Mouse (Mus musculus): Measurements from ENCODE around the gene Gabarap. TPM values are rescaled to one million over a fixed set of nuclear protein-coding genes. Genes with fewer than 3 reads are reported as not detected.
A peak's percentile ranks its signal among the peaks of the same experiment; 100 is the strongest.

Gene Gabarap
- polyA plus RNA-seq, 1 experiment from 2014 or later: 262 TPM

DNA sequence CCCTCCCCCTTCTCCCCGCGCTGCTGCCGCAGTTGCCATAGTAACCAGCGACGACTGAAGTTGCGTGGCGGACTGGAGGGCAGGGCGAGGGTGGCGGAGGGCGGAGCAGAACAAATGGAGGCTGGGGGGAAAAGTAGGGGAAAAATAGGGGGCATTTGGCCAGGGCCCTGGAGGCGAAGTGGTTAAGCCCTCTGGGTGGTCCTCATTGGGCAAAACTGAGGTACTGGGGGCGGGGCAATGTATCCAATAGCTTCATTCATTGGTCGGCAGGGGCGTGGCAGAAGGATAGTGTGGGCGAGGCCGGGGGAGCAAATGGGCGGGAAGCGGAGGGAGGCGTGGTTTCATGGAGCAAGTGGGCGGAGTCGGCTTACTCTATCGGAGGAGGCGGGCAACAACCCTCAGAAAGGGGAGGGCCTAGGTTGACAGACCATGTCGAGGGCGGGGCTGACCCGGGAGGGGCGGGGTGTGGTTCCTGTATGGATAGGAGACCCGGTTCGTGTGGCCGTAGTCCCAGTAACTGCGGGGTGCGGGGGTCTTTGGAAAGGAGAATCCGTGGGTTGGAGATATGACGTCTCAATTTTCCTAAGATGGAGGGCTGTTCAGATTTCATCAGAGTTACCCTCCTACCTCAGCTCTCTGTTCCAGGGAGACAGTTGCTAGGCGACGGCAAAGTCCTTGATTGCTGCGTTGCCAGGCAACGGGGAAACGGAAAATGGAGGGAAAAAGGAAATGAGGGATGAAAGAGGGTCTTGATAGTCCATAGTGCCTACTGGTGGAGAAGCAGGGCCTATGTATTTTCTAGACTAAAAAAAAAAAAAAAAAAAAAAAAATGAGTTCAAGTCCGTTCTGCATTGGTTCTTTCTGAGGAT, 30.6 kb downstream of the Gabarap start:
- 3% methylated on average over 40 of the region's 40 CpGs for WGBS (ENCODE audit: insufficient replicate concordance)
- peak overlapping the region; percentile 60 for H3K27ac ChIP-seq (replicated peaks)

DNA sequence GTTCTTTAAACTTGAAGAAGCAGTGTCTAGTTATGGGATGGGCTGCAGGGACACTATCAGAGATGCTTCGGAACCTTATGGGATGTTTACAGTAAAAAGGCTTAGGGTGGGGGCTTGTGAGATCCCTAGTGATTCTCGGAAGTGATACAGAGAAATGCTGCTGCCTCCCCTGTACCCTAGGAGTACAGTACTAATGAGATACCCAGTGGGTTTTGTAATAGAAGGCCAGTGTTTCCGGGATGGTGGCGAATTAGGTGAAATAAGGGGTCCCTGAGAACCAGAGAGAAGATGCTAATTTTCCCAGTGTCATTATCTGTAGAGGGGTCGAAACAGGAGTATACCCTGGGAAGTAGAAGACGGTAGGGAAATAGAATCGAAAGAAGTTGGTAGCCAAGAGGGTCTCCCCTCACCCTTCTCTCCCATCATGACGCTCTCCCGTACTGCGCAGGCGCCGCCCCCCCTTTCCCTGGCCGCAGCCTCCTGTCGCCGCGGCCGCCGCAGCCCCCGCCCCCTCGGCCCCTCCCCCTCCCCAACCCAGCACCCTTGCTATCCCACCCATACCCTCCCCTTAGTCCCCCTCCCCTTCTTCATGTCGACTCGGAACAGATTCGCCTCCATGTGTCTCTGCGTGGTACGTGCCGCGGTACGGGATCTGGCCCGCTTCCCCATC, 32.7 kb downstream of the Gabarap start:
- Histone ChIP-seq H3K9me3 (replicated peaks) (no peaks in the 10 kb centered on the region), H3K9ac (no peak overlapping the region), H3K4me2 (peak overlapping the region; percentile 44; the same call in 1 of the 2 replicates), H3K27me3 (peaks cover 72% of the 10 kb centered on the region), H3K4me1 (replicated peaks) (peaks cover 46% of the 10 kb centered on the region), H3K4me3 (replicated peaks) (peak overlapping the region; percentile 8; the same call in 1 of the 2 replicates), H3K36me3 (replicated peaks) (no peaks in the 10 kb centered on the region), H3K27ac (replicated peaks) (no peak overlapping the region)
- no peak for ATAC-seq (ENCODE audit: insufficient read depth)
- 12% methylated on average over 27 of the region's 29 CpGs for WGBS (ENCODE audit: insufficient replicate concordance)

More for the DNA sequence above, 30.6 kb downstream of the Gabarap start:
- Histone ChIP-seq H3K4me2 (peak overlapping the region; percentile 83), H3K9ac (peak overlapping the region; percentile 16; the same call in 1 of the 2 replicates), H3K27me3 (peaks cover 51% of the 10 kb centered on the region), H3K4me3 (replicated peaks) (peak overlapping the region; percentile 65), H3K9me3 (replicated peaks) (no peaks in the 10 kb centered on the region), H3K4me1 (replicated peaks) (peaks cover 45% of the 10 kb centered on the region), H3K36me3 (replicated peaks) (no peaks in the 10 kb centered on the region)
- ATAC-seq (ENCODE audit: insufficient read depth): peak; percentile 79

DNA sequence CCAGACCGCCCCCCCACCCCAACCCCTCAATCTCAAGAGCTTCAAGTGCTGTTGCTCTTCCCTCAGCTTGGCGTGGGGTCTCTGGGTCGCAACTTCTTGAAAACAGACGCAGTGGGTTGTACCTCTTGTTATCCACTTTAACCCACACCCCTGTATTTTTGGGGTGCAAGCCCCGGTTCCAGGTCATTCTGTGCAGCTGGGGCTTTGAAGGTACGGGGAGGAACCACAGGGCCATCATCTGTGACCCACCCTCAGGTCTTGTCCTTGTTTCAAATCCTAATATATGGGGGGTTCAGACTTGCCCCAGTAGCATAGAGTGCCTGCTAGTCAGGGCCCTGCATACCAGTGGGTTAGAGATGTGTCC, 33.2 kb downstream of the Gabarap start:
- Histone ChIP-seq H3K9ac (no peak overlapping the region), H3K36me3 (replicated peaks) (no peaks in the 10 kb centered on the region), H3K27me3 (peaks cover 76% of the 10 kb centered on the region), H3K4me3 (replicated peaks) (0 out of 2 replicates have a peak overlapping the region, but pooled peaks have one; percentile 8), H3K27ac (replicated peaks) (no peak overlapping the region), H3K4me1 (replicated peaks) (peaks cover 46% of the 10 kb centered on the region), H3K4me2 (peak overlapping the region; percentile 44; the same call in 1 of the 2 replicates), H3K9me3 (replicated peaks) (no peaks in the 10 kb centered on the region)
- ATAC-seq (ENCODE audit: insufficient read depth): no peak
- WGBS (ENCODE audit: insufficient replicate concordance): 27% methylated on average over 6 of the region's 6 CpGs

DNA sequence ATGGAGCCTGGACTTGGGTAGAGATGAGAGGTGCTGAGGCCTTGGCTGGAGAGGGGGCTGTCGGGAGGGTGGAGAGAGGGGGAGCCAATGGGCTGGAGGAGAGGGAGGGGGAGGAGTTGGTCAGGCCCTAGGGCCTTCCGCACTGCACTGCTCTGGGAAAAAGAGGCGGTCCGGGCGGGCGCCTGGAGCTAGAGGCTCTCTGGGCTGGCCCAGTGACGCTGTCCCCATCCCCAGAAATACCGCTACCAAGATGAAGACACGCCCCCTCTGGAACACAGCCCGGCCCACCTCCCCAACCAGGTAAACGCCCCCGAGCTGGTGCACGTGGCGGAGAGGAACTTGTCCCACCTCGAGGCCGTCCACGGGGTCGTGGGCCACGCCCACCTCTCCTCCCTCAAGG, 35.7 kb downstream of the Gabarap start:
- no peaks in the 10 kb centered on the region for H3K9me3 ChIP-seq (replicated peaks)
- peaks cover 80% of the 10 kb centered on the region for H3K27me3 ChIP-seq
- peak; percentile 40; the same call in 1 of the 2 replicates for ATAC-seq (ENCODE audit: insufficient read depth)
- peak overlapping the region; percentile 30; the same call in 1 of the 2 replicates for H3K4me2 ChIP-seq
- no peak overlapping the region for H3K27ac ChIP-seq (replicated peaks)
- H3K4me3 ChIP-seq (replicated peaks): 0 out of 2 replicates have a peak overlapping the region, but pooled peaks have one; percentile 10
- no peaks in the 10 kb centered on the region for H3K36me3 ChIP-seq (replicated peaks)
- H3K4me1 ChIP-seq (replicated peaks): peaks cover 30% of the 10 kb centered on the region
- 27% methylated on average over 19 of the region's 19 CpGs for WGBS (ENCODE audit: insufficient replicate concordance)
- no peak overlapping the region for H3K9ac ChIP-seq

DNA sequence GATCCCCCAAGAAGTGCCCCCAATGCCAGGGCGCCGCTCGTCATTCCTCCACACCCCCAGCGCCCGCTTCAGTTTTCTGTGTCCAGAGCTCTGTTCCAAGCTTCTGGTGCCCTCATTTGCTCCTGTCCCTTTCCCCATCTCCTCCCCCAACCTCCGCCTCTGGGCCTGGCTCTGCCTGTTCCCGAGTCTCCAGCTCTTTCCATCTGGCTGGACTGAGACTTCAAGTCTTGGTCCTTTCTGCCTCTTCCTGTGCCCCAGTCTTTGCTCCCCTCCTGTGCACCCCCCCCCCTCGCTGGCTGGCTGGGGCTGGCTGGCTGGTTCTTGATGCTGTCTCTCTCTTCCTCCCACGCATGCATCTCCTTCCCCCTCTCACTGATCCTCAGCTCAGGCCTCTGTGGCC, 36.5 kb downstream of the Gabarap start:
- H3K9ac ChIP-seq: no peak overlapping the region
- no peaks in the 10 kb centered on the region for H3K9me3 ChIP-seq (replicated peaks)
- 0 out of 2 replicates have a peak overlapping the region, but pooled peaks have one; percentile 10 for H3K4me3 ChIP-seq (replicated peaks)
- H3K4me1 ChIP-seq (replicated peaks): peaks cover 30% of the 10 kb centered on the region
- H3K27ac ChIP-seq (replicated peaks): no peak overlapping the region
- peaks cover 73% of the 10 kb centered on the region for H3K27me3 ChIP-seq
- no peak for ATAC-seq (ENCODE audit: insufficient read depth)
- H3K4me2 ChIP-seq: 0 out of 2 replicates have a peak overlapping the region, but pooled peaks have one; percentile 30
- no peaks in the 10 kb centered on the region for H3K36me3 ChIP-seq (replicated peaks)
- 59% methylated on average over 9 of the region's 9 CpGs for WGBS (ENCODE audit: insufficient replicate concordance)

DNA sequence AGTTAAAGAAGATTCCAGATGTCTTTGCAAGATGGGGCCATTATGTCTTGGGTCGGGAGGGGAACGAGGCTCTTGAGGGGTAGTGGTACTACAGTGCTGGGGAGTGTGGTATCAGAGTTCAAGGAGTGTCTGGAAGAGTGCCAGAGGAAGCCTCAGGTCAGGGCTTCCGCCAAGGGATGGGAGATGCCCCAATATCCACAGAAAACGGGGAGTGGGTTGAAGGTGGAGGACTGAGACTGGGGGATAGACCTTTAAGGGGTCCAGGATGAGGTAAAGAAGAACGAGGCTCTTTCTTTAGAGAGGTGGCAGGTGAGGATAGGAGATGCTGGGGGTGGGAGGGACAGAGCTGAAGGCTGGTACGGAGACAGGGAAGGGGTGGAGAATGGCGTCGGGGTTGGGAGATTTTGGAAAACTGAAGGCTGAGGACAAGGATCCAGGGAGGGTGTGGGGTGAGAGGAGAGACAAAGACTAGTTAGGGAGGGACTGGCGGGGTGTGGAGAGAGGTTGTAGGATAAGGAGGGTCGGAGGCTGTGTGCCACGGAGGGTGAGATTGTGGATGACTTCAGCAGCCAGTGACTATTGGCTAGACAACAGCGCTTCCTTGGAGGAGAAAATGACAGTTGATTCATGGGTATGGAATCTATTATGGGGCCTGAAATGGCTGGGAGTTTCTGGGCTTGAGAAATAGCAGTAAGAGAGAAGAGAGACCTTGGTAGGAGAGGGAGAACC, 37.6 kb downstream of the Gabarap start:
- no peak overlapping the region for H3K27ac ChIP-seq (replicated peaks)
- H3K4me3 ChIP-seq (replicated peaks): no peak overlapping the region
- H3K9me3 ChIP-seq (replicated peaks): no peaks in the 10 kb centered on the region
- H3K36me3 ChIP-seq (replicated peaks): no peaks in the 10 kb centered on the region
- H3K9ac ChIP-seq: no peak overlapping the region
- H3K4me2 ChIP-seq: peak overlapping the region; percentile 39
- ATAC-seq (ENCODE audit: insufficient read depth): no peak
- H3K4me1 ChIP-seq (replicated peaks): peaks cover 27% of the 10 kb centered on the region
- 27% methylated on average over 12 of the region's 12 CpGs for WGBS (ENCODE audit: insufficient replicate concordance)
- H3K27me3 ChIP-seq: peaks cover 61% of the 10 kb centered on the region

DNA sequence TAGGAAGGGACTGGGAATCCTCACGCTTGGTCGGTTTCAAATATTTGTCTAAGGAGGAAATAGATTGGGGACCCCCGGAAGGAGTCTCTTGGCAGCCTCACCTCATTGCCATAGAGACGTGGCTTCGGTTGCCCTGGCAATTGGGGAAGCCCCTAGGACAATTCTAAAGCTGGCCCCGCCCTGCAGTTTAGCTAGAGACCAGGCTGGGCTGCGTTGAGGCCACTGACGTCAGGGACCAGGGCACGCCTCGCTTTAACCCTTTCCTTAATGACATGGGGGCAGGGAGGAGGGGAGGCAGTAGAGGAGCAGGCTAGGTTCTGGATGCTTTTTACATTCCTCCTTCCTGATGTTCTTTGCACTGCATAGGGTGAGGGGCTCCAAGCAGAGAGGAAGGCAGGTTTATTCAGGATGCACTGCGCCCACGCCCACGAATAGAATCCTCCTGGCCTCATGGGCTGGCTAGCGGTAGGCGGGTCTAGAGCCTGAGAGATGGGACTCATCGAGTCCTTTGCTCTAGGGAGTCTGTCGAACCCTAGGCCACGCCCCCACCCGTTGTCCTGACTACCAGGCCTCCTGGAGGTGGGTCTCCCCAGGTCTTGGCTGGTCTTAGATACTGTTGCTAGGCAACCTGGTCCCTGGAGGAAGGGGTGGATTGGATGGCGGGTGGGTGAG, 38.3 kb downstream of the Gabarap start:
- Histone ChIP-seq H3K27me3 (peaks cover 54% of the 10 kb centered on the region), H3K9ac (no peak overlapping the region), H3K27ac (replicated peaks) (no peak overlapping the region), H3K4me2 (peak overlapping the region; percentile 39), H3K36me3 (replicated peaks) (no peaks in the 10 kb centered on the region), H3K4me1 (replicated peaks) (peaks cover 26% of the 10 kb centered on the region), H3K9me3 (replicated peaks) (no peaks in the 10 kb centered on the region), H3K4me3 (replicated peaks) (peak overlapping the region; percentile 15; the same call in 1 of the 2 replicates)
- 6% methylated on average over 20 of the region's 20 CpGs for WGBS (ENCODE audit: insufficient replicate concordance)
- peak; percentile 49; the same call in 1 of the 2 replicates for ATAC-seq (ENCODE audit: insufficient read depth)

DNA sequence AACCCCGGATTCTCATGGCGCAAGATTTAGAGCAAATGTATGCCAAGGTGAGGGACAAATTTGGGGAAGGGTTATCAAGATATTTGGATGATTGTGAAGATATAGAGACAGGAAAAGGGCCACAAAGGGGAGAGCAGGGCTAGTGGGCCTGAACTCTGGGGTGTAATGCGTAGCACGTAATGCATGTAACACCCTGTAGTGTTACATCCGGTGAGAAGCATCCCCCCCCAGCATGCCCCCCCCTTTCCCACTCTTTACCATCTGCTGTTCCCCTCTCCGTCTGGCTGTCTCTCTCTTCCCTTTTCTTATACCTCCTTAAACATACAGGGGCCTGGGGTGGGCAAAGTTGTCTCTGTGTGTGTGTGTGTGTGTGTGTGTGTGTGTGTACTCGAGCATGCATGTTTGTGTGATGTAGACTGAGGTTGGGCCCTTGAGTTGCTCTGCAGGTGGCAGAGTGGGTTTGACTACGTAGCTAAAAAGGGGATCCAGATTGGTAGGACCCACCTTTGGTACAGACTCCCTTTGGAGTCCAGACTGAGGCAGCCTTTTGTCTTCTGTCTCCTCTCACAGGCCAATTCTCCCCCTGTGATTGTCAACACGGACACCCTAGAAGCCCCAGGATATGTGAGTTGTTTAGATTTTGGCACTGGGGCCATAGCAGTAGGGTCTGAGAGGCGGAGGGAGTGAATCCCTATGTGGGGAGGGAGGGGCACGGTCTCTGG, 39.0 kb downstream of the Gabarap start:
- no peak overlapping the region for H3K4me3 ChIP-seq (replicated peaks)
- peaks cover 26% of the 10 kb centered on the region for H3K4me1 ChIP-seq (replicated peaks)

DNA sequence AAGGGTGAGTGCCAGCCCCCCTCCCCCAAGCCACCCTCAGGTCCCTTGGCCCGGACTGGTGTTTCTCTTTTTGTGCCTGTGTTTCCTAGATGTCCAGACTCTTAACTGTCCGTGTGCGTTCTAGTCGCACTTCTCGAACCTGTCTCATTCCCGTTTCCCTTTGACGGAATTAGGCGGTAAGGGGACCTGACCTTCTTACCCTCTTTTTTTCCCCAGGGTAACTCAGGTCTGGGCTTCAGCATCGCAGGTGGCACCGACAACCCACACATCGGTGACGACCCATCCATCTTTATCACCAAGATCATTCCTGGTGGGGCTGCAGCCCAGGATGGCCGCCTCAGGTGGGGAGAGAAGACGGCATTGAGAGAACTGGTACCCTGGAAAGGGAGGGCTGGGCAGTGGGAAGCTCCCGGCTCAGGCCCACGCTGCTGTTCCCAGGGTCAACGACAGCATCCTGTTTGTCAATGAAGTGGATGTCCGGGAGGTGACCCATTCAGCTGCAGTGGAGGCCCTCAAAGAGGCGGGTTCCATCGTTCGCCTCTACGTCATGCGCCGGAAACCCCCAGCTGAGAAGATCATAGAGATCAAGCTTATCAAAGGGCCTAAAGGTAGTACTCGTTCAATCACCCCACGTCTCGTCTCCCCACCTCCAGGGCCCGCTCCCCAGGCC, 39.8 kb downstream of the Gabarap start:
- Histone ChIP-seq H3K9ac (no peak overlapping the region), H3K4me2 (no peak overlapping the region), H3K4me3 (replicated peaks) (no peak overlapping the region), H3K36me3 (replicated peaks) (no peaks in the 10 kb centered on the region), H3K4me1 (replicated peaks) (peaks cover 26% of the 10 kb centered on the region), H3K27me3 (peaks cover 39% of the 10 kb centered on the region), H3K9me3 (replicated peaks) (no peaks in the 10 kb centered on the region), H3K27ac (replicated peaks) (no peak overlapping the region)
- WGBS (ENCODE audit: insufficient replicate concordance): 85% methylated on average over 28 of the region's 28 CpGs
- ATAC-seq (ENCODE audit: insufficient read depth): no peak

More for the DNA sequence above, 39.0 kb downstream of the Gabarap start:
- Histone ChIP-seq H3K4me2 (no peak overlapping the region), H3K9ac (no peak overlapping the region), H3K9me3 (replicated peaks) (no peaks in the 10 kb centered on the region), H3K36me3 (replicated peaks) (no peaks in the 10 kb centered on the region), H3K27ac (replicated peaks) (no peak overlapping the region), H3K27me3 (peaks cover 47% of the 10 kb centered on the region)
- no peak for ATAC-seq (ENCODE audit: insufficient read depth)
- 57% methylated on average over 11 of the region's 11 CpGs for WGBS (ENCODE audit: insufficient replicate concordance)
